Mouse (Mus musculus): Measurements from ENCODE around the gene Zfp628.

The Zfp628 gene

GRCm38 (mm10) chr7:4943223-4943815 lies 28.3 kb downstream of the Zfp628 start:
- DNase-seq: peak; percentile 86

GRCm38 (mm10) chr7:4947855-4948254 lies 32.8 kb downstream of the Zfp628 start:
- no peak for DNase-seq

- DNase-seq: no peak
These were observed 33.4 kb downstream of the Zfp628 start for GRCm38 (mm10) chr7:4948386-4948785.

- DNase-seq: no peak
These were observed 35.7 kb downstream of the Zfp628 start for GRCm38 (mm10) chr7:4950561-4951342.

GRCm38 (mm10) chr7:4953815-4954445 lies 38.9 kb downstream of the Zfp628 start:
- peak; percentile 21 for DNase-seq

- DNase-seq: no peak
These were observed 42.3 kb downstream of the Zfp628 start for GRCm38 (mm10) chr7:4957361-4957760.

GRCm38 (mm10) chr7:4963527-4963926 lies 48.5 kb downstream of the Zfp628 start:
- DNase-seq: no peak

GRCm38 (mm10) chr7:4964272-4964671 lies 49.3 kb downstream of the Zfp628 start, which contains the start of gene Sbk2:
Gene Sbk2 (minus strand): TSS chr7:4964406.
- peak; percentile 79 for DNase-seq

- no peak for DNase-seq
These were observed 50.0 kb downstream of the Zfp628 start for GRCm38 (mm10) chr7:4964988-4965387.

- DNase-seq: no peak
These were observed 56.1 kb downstream of the Zfp628 start, which contains the start of gene Sbk3 for GRCm38 (mm10) chr7:4971068-4971467. Gene Sbk3 (minus strand): TSS chr7:4971168.
